Mouse (Mus musculus) stomach, postnatal 0 days (tissue): Measurements from ENCODE around the gene 1700013F07Rik.

ENCODE experiments used
- CTCF ChIP-seq: IDR thresholded peaks from 2 replicates; pipeline ENCODE4 v1.5.1; 2016; ENCODE audit warnings: antibody characterized with exemption, low read depth, mild to moderate bottlenecking, moderate library complexity
- EP300 ChIP-seq: optimal IDR thresholded peaks from 2 replicates; pipeline ENCODE3; 2016; ENCODE audit warnings: antibody characterized with exemption

DNA sequence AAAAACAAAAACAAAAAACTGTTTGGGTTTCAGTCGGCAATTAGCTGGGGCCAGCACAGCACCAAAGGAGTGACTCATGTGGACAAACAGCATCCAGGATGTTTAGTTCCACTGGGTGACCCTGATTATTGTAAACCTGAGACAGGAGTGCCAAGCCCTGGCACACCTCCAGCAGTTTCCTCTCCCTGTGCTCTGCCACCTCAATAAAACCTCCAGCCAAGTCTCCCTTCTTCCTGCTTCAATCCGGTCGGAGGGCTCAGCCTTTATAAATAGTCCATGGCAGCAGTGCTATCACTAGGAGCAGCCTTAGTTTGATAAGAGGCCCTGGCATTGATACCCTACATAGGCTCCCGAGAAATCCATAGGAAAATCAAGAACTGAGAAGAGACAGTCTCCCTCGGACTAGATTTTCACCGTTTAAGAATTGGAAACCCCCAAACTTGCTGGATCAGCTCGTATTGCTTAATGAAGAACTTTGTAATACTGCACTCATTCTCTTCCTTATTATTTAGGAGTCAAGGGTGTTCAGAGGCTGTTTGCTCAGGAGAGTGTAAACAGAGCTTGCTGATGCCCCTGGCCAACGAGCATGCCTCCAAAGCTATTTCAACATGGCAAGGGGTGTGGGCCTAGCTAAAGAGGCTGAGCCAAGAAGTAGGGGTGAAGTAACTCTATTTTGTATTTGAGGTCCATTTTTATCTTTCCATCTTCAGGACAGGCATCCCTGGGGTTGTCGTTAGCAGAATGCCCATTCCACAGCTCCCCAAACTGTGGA lies 650 bp upstream of the 1700013F07Rik start:
- TF ChIP-seq CTCF: no peak
- no peak for TF ChIP-seq EP300
